Mouse (Mus musculus) intestine, embryonic 16.5 days (tissue): ENCODE data around the gene Fgd1. TPM values are rescaled to one million over a fixed set of nuclear protein-coding genes. Genes with fewer than 3 reads are reported as not detected.

Experiments used
- ATAC-seq: fragments of 200-750 bp; cut with Nextera tagmentation; 2 replicates; pipeline ENCODE4 v1.8.0; 2017; ENCODE audit warnings: moderate TSS enrichment, moderate library complexity
- H3K27ac ChIP-seq: fragments of 300-500 bp; sonication (generic); 2 replicates; pipeline ENCODE4 v1.5.1; 2014; ENCODE audit warnings: mild to moderate bottlenecking, low read length
- H3K27me3 ChIP-seq: fragments of 300-500 bp; sonication (generic); replicated peaks from 2 replicates; pipeline ENCODE4 v1.6.1; 2014; ENCODE audit warnings: low read length, control low read depth, mixed read lengths; ENCODE audit not compliant: control insufficient read depth, insufficient read depth
- H3K36me3 ChIP-seq: fragments of 300-500 bp; sonication (generic); 2 replicates; pipeline ENCODE4 v1.6.1; 2014; ENCODE audit warnings: low read length, control low read depth; ENCODE audit not compliant: control insufficient read depth, insufficient read depth
- H3K4me1 ChIP-seq: fragments of 300-500 bp; sonication (generic); 2 replicates; pipeline ENCODE4 v1.6.1; 2014; ENCODE audit warnings: low read length, control low read depth, mixed read lengths; ENCODE audit not compliant: control insufficient read depth, insufficient read depth
- H3K4me2 ChIP-seq: fragments of 300-500 bp; sonication (generic); 2 replicates; pipeline ENCODE4 v1.6.1; 2014; ENCODE audit warnings: low read depth, low read length, control low read depth
- H3K4me3 ChIP-seq: fragments of 300-500 bp; sonication (generic); 2 replicates; pipeline ENCODE4 v1.5.1; 2014; ENCODE audit warnings: mild to moderate bottlenecking, low read length
- H3K9ac ChIP-seq: fragments of 300-500 bp; sonication (generic); 2 replicates; pipeline ENCODE4 v1.6.1; 2014; ENCODE audit warnings: low read depth, low read length
- H3K9me3 ChIP-seq: fragments of 300-500 bp; sonication (generic); 2 replicates; pipeline ENCODE4 v1.6.1; 2016; ENCODE audit warnings: low read length, control low read depth; ENCODE audit not compliant: control insufficient read depth
- WGBS: fragments of 180-500 bp; shearing (Covaris S2); extraction: QIAGEN DNeasy Blood & Tissue Kit; methylation state at CpG from one replicate; pipeline ENCODE4 v1.1.7; 2014; 5-methylcytosine and 5-hydroxymethylcytosine counted together
- polyA plus RNA-seq: library from polyadenylated mRNA; unstranded; fragments of >200 nt; fragmentation: Nextera tagmentation; extraction: Ambion mirVana; gene quantifications from 2 replicates; pipeline ENCODE4 v1.2.1, GENCODE M21; 2015

The Fgd1 gene
- polyA plus RNA-seq, 1 experiment from 2014 or later = 5.3 TPM

- WGBS = 94% methylated on average over 5 of the region's 5 CpGs
- no peak overlapping the region for H3K4me3 ChIP-seq
These were observed 30.1 kb downstream of the Fgd1 start for GRCm38 (mm10) chrX:151076007-151076406.

GRCm38 (mm10) chrX:151076941-151077485, 31.1 kb downstream of the Fgd1 start:
- Histone ChIP-seq H3K9me3 (no peaks in the 10 kb centered on the region), H3K4me2 (no peak overlapping the region), H3K4me1 (no peaks in the 10 kb centered on the region), H3K27me3 (0 out of 2 replicates have a peak, but pooled peaks cover 4% of the 10 kb centered on the region), H3K36me3 (no peaks in the 10 kb centered on the region), H3K27ac (no peak overlapping the region), H3K4me3 (no peak overlapping the region), H3K9ac (no peak overlapping the region)
- ATAC-seq = no peak
- 77% methylated on average over 4 of the region's 4 CpGs for WGBS

More at GRCm38 (mm10) chrX:151076007-151076406, 30.1 kb downstream of the Fgd1 start:
- ATAC-seq = no peak
- H3K4me2 ChIP-seq = no peak overlapping the region
- 0 out of 2 replicates have a peak, but pooled peaks cover 4% of the 10 kb centered on the region for H3K27me3 ChIP-seq
- no peaks in the 10 kb centered on the region for H3K9me3 ChIP-seq
- no peaks in the 10 kb centered on the region for H3K4me1 ChIP-seq
- no peak overlapping the region for H3K27ac ChIP-seq
- no peaks in the 10 kb centered on the region for H3K36me3 ChIP-seq
- no peak overlapping the region for H3K9ac ChIP-seq

GRCm38 (mm10) chrX:151085599-151085998, 39.6 kb downstream of the Fgd1 start:
- no peak overlapping the region for H3K9ac ChIP-seq
- H3K27ac ChIP-seq = no peak overlapping the region
- H3K4me1 ChIP-seq = no peaks in the 10 kb centered on the region
- no peaks in the 10 kb centered on the region for H3K36me3 ChIP-seq
- WGBS = 65% methylated on average over 2 of the region's 2 CpGs
- no peak for ATAC-seq
- no peaks in the 10 kb centered on the region for H3K9me3 ChIP-seq
- H3K4me3 ChIP-seq = no peak overlapping the region
- H3K27me3 ChIP-seq = no peaks in the 10 kb centered on the region
- H3K4me2 ChIP-seq = no peak overlapping the region

- 70% methylated on average over 1 of the region's 1 CpGs for whole genome bisulfite sequencing
- Histone ChIP-seq H3K4me3 (no peak overlapping the region), H3K4me2 (no peak overlapping the region), H3K27me3 (no peaks in the 10 kb centered on the region), H3K9ac (no peak overlapping the region), H3K9me3 (no peaks in the 10 kb centered on the region), H3K4me1 (no peaks in the 10 kb centered on the region), H3K27ac (no peak overlapping the region), H3K36me3 (no peaks in the 10 kb centered on the region)
- no peak for ATAC-seq
These were observed 41.5 kb downstream of the Fgd1 start for GRCm38 (mm10) chrX:151087418-151087817.

GRCm38 (mm10) chrX:151096171-151097058, 50.5 kb downstream of the Fgd1 start, which contains the start of gene Tsr2:
Tsr2 (minus strand) TSS chrX:151096543.
- peak within 1 kb of the TSS; percentile 33; the same call in 1 of the 2 replicates for H3K27ac ChIP-seq
- no peaks in the 10 kb centered on the region for H3K27me3 ChIP-seq
- H3K4me3 ChIP-seq = peak within 1 kb of the TSS; percentile 69
- no peaks in the 10 kb centered on the region for H3K4me1 ChIP-seq
- WGBS = 25% methylated on average over 35 of the region's 35 CpGs
- peak within 1 kb of the TSS; percentile 74 for H3K9ac ChIP-seq
- peak; percentile 92 for ATAC-seq
- H3K9me3 ChIP-seq = no peaks in the 10 kb centered on the region
- peak within 1 kb of the TSS; percentile 42 for H3K4me2 ChIP-seq
- H3K36me3 ChIP-seq = no peaks in the 10 kb centered on the region

- H3K4me2 ChIP-seq = no peak overlapping the region
- WGBS = 54% methylated on average over 7 of the region's 7 CpGs
- no peak for ATAC-seq
These were observed 61.5 kb downstream of the Fgd1 start for GRCm38 (mm10) chrX:151107301-151108067.

GRCm38 (mm10) chrX:151116795-151117194, 70.8 kb downstream of the Fgd1 start:
- H3K4me3 ChIP-seq = no peak overlapping the region
- no peaks in the 10 kb centered on the region for H3K4me1 ChIP-seq
- H3K9ac ChIP-seq = no peak overlapping the region
- H3K27me3 ChIP-seq = no peaks in the 10 kb centered on the region
- H3K36me3 ChIP-seq = no peaks in the 10 kb centered on the region
- H3K9me3 ChIP-seq = no peaks in the 10 kb centered on the region
- 14% methylated on average over 7 of the region's 7 CpGs for WGBS
- ATAC-seq = no peak
- no peak overlapping the region for H3K4me2 ChIP-seq
- no peak overlapping the region for H3K27ac ChIP-seq

More at GRCm38 (mm10) chrX:151107301-151108067, 61.5 kb downstream of the Fgd1 start:
- Histone ChIP-seq H3K9ac (no peak overlapping the region), H3K4me3 (no peak overlapping the region), H3K36me3 (no peaks in the 10 kb centered on the region), H3K27ac (no peak overlapping the region), H3K27me3 (no peaks in the 10 kb centered on the region; the same call in 1 of the 2 replicates), H3K4me1 (no peaks in the 10 kb centered on the region), H3K9me3 (no peaks in the 10 kb centered on the region)

- WGBS = 12% methylated on average over 2 of the region's 2 CpGs
- Histone ChIP-seq H3K4me3 (no peak overlapping the region), H3K4me1 (no peaks in the 10 kb centered on the region)
These were observed 71.5 kb downstream of the Fgd1 start for GRCm38 (mm10) chrX:151117432-151117831.

GRCm38 (mm10) chrX:151123933-151124332, 78.0 kb downstream of the Fgd1 start:
- Histone ChIP-seq H3K27me3 (no peaks in the 10 kb centered on the region), H3K9me3 (no peaks in the 10 kb centered on the region), H3K4me2 (no peak overlapping the region), H3K4me1 (no peaks in the 10 kb centered on the region), H3K36me3 (no peaks in the 10 kb centered on the region), H3K4me3 (no peak overlapping the region), H3K9ac (no peak overlapping the region), H3K27ac (no peak overlapping the region)
- 63% methylated on average over 2 of the region's 2 CpGs for WGBS
- ATAC-seq = no peak

More at GRCm38 (mm10) chrX:151117432-151117831, 71.5 kb downstream of the Fgd1 start:
- H3K36me3 ChIP-seq = no peaks in the 10 kb centered on the region
- H3K27me3 ChIP-seq = no peaks in the 10 kb centered on the region
- H3K4me2 ChIP-seq = no peak overlapping the region
- no peaks in the 10 kb centered on the region for H3K9me3 ChIP-seq
- H3K27ac ChIP-seq = no peak overlapping the region
- no peak overlapping the region for H3K9ac ChIP-seq
- no peak for ATAC-seq
